Mouse (Mus musculus): ENCODE data around the gene Clec12b.

- TF ChIP-seq CTCF (IDR thresholded peaks at IDR 0.05 in 2 of 3, conservative IDR thresholded peaks at IDR 0.05 in 1 of 3; ENCODE audit: control insufficient read depth in 1 of 3, insufficient read depth in 1 of 3, low read depth in 2 of 3, low read length in 3 of 3, poor library complexity in 1 of 3, severe bottlenecking in 1 of 3) (no peak), GATA1 (IDR thresholded peaks at IDR 0.05; ENCODE audit: low read depth, low read length) (no peak)
Measured at GRCm38 (mm10) chr6:129422311-129422710, 36.6 kb upstream of the Clec12b start.
